Mouse (Mus musculus): Measurements from ENCODE around the gene Gmppa. TPM values are rescaled to one million over a fixed set of nuclear protein-coding genes. Genes with fewer than 3 reads are reported as not detected.

The Gmppa gene
- polyA plus RNA-seq, 1 experiment: 89.6 TPM

DNA sequence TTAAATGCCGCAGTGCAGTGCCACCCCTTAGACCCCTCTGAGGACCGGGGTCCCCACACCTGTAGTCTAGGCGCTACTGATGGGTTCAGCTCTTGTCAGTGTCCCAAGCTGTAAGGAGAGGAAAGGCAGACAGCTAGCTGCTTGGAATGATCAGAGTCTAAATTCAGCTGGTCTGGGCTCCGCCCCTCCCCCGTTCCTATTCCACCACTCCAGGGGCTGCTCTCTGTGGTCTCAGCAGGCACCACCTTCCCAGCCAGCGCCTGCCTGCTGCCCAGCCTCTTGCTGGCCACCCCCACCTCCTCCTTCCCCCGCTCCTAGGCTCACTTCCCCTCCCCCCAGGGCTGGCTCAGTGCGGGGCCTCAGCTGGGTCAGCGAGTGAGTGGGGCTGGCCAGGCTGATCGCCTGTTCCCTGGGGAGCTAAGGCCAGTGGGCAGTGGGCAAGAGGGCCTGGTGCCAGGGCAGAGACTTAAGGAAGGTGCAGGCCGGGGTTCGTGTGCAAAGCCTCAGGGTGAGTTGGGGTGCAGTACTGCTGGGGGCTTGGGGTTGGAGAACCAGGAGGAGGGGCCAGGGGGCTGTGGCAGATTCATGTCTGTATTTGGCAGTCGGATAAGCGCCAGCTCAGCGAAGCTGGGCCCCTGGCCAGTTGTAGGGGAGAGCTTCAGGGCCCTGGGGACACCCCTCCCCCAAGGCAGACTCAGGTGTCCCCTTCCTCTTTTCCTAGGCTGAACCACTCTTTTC is 35.8 kb upstream of the Gmppa start:
- Histone ChIP-seq H3K4me3 (ENCODE audit: insufficient read depth, low read length) (peak overlapping the region; percentile 79), H3K27ac (ENCODE audit: insufficient read depth, low read depth, low read length) (peak overlapping the region; percentile 90), H3K4me1 (ENCODE audit: control insufficient read depth, insufficient read depth, low read length) (peaks cover 28% of the 10 kb centered on the region)

DNA sequence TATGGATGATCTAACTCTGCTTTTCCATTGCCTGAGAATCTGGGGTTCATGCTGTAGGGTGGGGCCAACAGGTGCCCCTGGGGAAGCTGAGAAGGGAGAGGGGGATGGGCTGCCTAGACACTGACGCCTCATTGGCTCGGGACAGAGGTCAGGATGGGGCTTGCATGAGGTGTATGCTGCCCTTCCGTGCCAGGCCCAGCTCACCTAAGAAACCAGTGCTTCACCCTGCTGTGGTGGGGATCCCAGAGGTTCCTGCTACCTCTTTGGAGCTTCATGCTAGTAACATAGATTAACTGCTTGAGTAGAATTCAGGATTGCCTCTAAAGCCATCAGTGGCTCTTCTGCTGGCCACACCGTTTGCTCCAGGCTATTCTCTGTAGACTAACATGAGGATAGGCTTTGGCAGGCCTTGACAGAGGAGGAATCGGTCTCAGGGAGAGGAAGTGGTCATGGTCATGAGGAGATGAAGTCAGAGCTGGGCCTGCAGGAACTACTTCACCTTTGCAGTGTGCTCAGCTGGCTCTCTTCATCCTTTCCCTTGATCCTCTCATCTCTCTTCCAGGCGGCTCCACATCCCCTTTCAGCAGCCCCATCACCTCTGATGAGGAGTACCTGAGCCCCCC is 35.1 kb upstream of the Gmppa start:
- Histone ChIP-seq H3K4me3 (ENCODE audit: insufficient read depth, low read length) (peak overlapping the region; percentile 79), H3K4me1 (ENCODE audit: control insufficient read depth, insufficient read depth, low read length) (peaks cover 28% of the 10 kb centered on the region), H3K27ac (ENCODE audit: insufficient read depth, low read depth, low read length) (peak overlapping the region; percentile 90)
- no peak for TF ChIP-seq CTCF (IDR thresholded peaks at IDR 0.05; ENCODE audit: low read depth, low read length)
- no peak for TF ChIP-seq POLR2A (IDR thresholded peaks at IDR 0.05; ENCODE audit: borderline replicate concordance, low read depth, low read length)

More for the DNA sequence above, 35.8 kb upstream of the Gmppa start:
- no peak for TF ChIP-seq CTCF (IDR thresholded peaks at IDR 0.05; ENCODE audit: low read depth, low read length)
- no peak for TF ChIP-seq POLR2A (IDR thresholded peaks at IDR 0.05; ENCODE audit: borderline replicate concordance, low read depth, low read length)

DNA sequence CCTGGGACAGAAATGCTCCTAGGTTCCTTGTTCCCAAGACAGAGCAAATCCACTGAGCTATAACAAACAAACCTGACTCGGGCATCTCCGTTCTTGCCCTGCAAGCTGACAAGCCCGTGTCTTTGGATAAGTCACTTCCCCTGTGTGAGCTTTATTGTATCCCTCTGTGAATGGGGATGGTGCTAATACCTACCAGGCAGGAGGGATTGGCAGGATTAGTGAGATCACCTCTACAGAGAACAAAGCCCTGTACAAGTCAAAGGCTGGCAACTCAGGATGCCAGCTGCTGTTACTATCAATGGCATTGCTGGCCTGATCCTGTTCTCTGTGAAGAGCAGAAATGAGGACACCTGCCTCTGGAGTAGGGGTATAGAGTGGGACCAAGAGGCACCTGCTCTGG is 30.2 kb upstream of the Gmppa start:
- Histone ChIP-seq H3K4me1 (ENCODE audit: control insufficient read depth, insufficient read depth, low read length) (peaks cover 16% of the 10 kb centered on the region), H3K4me3 (ENCODE audit: insufficient read depth, low read length) (no peak overlapping the region), H3K27ac (ENCODE audit: insufficient read depth, low read depth, low read length) (no peak overlapping the region)
- TF ChIP-seq POLR2A (IDR thresholded peaks at IDR 0.05; ENCODE audit: borderline replicate concordance, low read depth, low read length): no peak
- no peak for TF ChIP-seq CTCF (IDR thresholded peaks at IDR 0.05; ENCODE audit: low read depth, low read length)

DNA sequence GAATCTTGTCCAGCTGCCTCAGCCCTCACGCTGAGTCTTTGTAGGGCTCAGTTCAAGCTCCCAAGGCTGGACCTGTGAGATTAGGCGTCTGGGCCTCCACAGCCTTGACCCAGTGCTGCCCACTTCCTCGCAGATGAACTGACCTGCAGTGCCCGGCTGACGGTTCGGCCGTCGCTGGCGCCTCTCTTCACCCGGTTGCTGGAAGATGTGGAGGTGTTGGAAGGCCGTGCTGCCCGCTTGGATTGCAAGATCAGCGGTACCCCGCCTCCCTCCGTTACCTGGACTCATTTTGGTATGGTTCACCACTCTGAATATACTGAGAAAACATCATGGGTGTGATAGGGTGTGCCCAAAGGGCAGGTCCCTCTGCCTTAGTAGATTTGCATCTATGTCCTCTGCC is 29.6 kb upstream of the Gmppa start:
- H3K4me3 ChIP-seq (ENCODE audit: insufficient read depth, low read length): no peak overlapping the region
- TF ChIP-seq CTCF (IDR thresholded peaks at IDR 0.05; ENCODE audit: low read depth, low read length) (no peak), POLR2A (IDR thresholded peaks at IDR 0.05; ENCODE audit: borderline replicate concordance, low read depth, low read length) (no peak)
- H3K27ac ChIP-seq (ENCODE audit: insufficient read depth, low read depth, low read length): no peak overlapping the region
- H3K4me1 ChIP-seq (ENCODE audit: control insufficient read depth, insufficient read depth, low read length): peaks cover 13% of the 10 kb centered on the region

DNA sequence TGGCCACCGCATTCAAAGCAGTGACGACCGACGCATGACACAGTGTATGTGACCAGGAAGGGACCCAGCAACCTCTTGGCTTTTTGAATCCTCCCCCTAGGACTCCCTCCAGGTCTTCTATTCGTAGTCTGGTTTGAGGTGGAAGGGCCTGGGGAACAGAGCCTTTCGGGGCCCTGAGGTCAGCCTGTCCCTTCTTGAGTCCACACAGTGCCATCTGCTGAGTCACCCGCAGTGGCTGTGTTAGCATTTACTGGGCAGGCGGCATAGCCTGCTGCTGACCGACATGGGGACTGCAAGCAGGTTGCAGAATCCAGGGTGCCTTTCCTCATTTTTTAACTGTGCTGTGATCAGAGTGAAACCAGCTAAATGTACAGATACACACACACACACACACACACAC is 28.7 kb upstream of the Gmppa start:
- Histone ChIP-seq H3K4me3 (ENCODE audit: insufficient read depth, low read length) (no peak overlapping the region), H3K27ac (ENCODE audit: insufficient read depth, low read depth, low read length) (no peak overlapping the region), H3K4me1 (ENCODE audit: control insufficient read depth, insufficient read depth, low read length) (peaks cover 6% of the 10 kb centered on the region)
- TF ChIP-seq CTCF (IDR thresholded peaks at IDR 0.05; ENCODE audit: low read depth, low read length) (no peak), POLR2A (IDR thresholded peaks at IDR 0.05; ENCODE audit: borderline replicate concordance, low read depth, low read length) (no peak)

DNA sequence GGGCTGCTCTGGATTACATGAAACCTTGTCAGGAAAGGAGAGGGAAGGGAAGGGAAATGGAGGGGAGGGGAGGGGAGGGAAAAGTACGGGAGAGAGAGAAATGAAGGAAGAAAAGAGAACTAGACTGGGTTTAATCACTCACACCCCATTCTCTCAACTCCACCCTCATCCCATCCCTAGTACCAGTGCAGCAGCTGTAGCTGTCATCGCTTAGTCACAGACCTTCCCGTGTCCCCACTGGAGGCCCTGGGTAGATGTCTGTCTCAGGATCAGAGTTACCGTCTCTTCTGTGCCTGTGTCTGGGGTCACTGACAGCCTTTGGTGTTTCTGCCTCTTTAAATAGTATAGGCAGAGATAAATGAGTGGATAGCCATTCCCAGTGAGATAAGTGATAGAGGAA is 27.5 kb upstream of the Gmppa start:
- TF ChIP-seq CTCF (IDR thresholded peaks at IDR 0.05; ENCODE audit: low read depth, low read length) (no peak), POLR2A (IDR thresholded peaks at IDR 0.05; ENCODE audit: borderline replicate concordance, low read depth, low read length) (no peak)
- H3K27ac ChIP-seq (ENCODE audit: insufficient read depth, low read depth, low read length): no peak overlapping the region
- no peaks in the 10 kb centered on the region for H3K4me1 ChIP-seq (ENCODE audit: control insufficient read depth, insufficient read depth, low read length)
- no peak overlapping the region for H3K4me3 ChIP-seq (ENCODE audit: insufficient read depth, low read length)

DNA sequence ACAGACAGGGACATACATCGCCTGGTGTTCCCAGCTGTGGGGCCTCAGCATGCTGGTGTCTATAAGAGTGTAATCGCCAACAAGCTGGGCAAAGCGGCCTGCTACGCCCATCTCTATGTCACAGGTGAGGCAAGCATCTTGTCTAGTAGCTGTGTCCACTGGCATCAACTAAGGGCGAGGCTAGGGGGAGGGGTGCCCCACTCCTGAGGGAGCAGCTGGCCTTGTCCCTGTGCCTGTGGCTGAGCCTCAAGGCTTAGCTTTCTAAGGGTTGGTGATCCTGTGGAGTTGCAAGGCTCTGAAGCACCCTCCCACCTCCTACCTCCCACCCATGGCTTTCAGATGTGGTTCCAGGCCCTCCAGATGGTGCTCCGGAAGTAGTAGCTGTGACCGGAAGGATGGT is 25.8 kb upstream of the Gmppa start:
- H3K27ac ChIP-seq (ENCODE audit: insufficient read depth, low read depth, low read length): no peak overlapping the region
- no peaks in the 10 kb centered on the region for H3K4me1 ChIP-seq (ENCODE audit: control insufficient read depth, insufficient read depth, low read length)
- TF ChIP-seq CTCF (IDR thresholded peaks at IDR 0.05; ENCODE audit: low read depth, low read length): no peak
- TF ChIP-seq POLR2A (IDR thresholded peaks at IDR 0.05; ENCODE audit: borderline replicate concordance, low read depth, low read length): no peak
- no peak overlapping the region for H3K4me3 ChIP-seq (ENCODE audit: insufficient read depth, low read length)

DNA sequence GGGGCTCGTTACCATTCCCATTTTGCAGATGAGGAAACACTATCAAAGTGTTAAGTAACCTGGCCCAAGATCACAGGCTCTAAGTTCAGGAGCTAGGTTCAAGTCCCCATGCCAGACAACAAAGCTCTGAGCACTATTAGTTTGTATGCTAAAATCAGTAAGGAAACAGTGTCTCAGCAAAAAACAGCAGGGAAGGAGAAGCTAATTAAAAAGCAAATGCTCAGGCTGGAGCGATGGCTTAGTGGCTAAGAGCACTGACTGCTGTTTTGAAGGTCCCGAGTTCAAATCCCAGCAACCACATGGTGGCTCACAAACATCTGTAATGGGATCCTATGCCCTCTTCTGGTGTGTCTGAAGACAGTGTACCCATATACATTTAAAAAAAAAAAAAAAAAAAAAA is 23.5 kb upstream of the Gmppa start:
- TF ChIP-seq POLR2A (IDR thresholded peaks at IDR 0.05; ENCODE audit: borderline replicate concordance, low read depth, low read length): no peak
- no peak for TF ChIP-seq CTCF (IDR thresholded peaks at IDR 0.05; ENCODE audit: low read depth, low read length)
- H3K4me1 ChIP-seq (ENCODE audit: control insufficient read depth, insufficient read depth, low read length): no peaks in the 10 kb centered on the region
- no peak overlapping the region for H3K27ac ChIP-seq (ENCODE audit: insufficient read depth, low read depth, low read length)
- no peak overlapping the region for H3K4me3 ChIP-seq (ENCODE audit: insufficient read depth, low read length)

DNA sequence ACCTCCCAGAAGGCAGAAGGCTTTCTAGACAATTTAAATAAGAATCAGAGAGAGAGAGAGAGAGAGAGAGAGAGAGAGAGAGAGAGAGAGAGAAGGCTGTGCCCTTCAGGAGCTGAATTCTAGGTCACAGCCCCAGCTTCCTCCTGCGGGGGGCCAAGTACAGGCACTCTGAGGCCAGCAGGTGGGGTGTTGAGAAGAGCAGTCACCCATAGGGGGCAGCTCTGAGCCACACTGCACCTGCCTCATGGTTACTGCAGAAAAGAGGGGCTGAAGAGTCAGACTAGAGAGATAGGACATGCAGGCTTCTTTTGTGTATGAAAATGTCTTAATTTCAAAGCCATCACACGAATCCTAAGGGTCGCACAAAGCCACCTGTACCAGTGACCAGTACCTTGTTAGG is 22.0 kb upstream of the Gmppa start:
- Histone ChIP-seq H3K27ac (ENCODE audit: insufficient read depth, low read depth, low read length) (no peak overlapping the region), H3K4me3 (ENCODE audit: insufficient read depth, low read length) (no peak overlapping the region), H3K4me1 (ENCODE audit: control insufficient read depth, insufficient read depth, low read length) (no peaks in the 10 kb centered on the region)
- no peak for TF ChIP-seq POLR2A (IDR thresholded peaks at IDR 0.05; ENCODE audit: borderline replicate concordance, low read depth, low read length)
- no peak for TF ChIP-seq CTCF (IDR thresholded peaks at IDR 0.05; ENCODE audit: low read depth, low read length)

DNA sequence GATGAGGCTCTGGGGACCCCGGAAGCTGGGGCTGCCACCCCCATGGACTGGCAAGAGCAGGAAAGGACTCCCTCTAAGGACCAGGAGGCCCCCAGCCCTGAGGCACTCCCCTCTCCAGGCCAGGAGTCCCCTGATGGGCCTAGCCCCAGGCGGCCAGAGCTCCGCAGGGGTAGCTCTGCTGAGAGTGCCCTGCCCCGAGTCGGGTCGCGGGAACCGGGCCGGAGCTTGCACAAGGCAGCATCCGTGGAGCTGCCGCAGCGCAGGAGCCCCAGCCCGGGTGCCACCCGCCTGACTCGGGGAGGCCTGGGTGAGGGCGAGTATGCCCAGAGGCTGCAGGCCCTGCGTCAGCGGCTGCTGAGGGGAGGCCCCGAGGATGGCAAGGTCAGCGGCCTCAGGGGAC is 13.9 kb upstream of the Gmppa start:
- TF ChIP-seq CTCF (IDR thresholded peaks at IDR 0.05; ENCODE audit: low read depth, low read length) (no peak), POLR2A (IDR thresholded peaks at IDR 0.05; ENCODE audit: borderline replicate concordance, low read depth, low read length) (no peak)
- Histone ChIP-seq H3K4me1 (ENCODE audit: control insufficient read depth, insufficient read depth, low read length) (no peaks in the 10 kb centered on the region), H3K4me3 (ENCODE audit: insufficient read depth, low read length) (no peak overlapping the region), H3K27ac (ENCODE audit: insufficient read depth, low read depth, low read length) (no peak overlapping the region)

Measured in bone marrow macrophage, adult 2 months (primary cell).